Mouse (Mus musculus): ENCODE results near the gene Coro7.
"Not testable (repeated sequence)": the region's sequence is repeated elsewhere in the genome, so short reads cannot be mapped to it uniquely, and the experiment has no call there.

Coro7 gene

GRCm38 (mm10) chr16:4679121-4680018, at the start of gene Coro7:
TSS of gene Coro7 (minus strand) at chr16:4679777.
- DNase-seq (ENCODE audit: low spot score): peak; percentile 90

- no peak for DNase-seq (ENCODE audit: low spot score)
Observed at GRCm38 (mm10) chr16:4727963-4728362, 48.4 kb upstream of the Coro7 start.

GRCm38 (mm10) chr16:4727526-4727925, 47.9 kb upstream of the Coro7 start:
- DNase-seq (ENCODE audit: low spot score): no peak

GRCm38 (mm10) chr16:4726528-4727128, 47.1 kb upstream of the Coro7 start:
- peak; percentile 32 for DNase-seq (ENCODE audit: low spot score)

DNA sequence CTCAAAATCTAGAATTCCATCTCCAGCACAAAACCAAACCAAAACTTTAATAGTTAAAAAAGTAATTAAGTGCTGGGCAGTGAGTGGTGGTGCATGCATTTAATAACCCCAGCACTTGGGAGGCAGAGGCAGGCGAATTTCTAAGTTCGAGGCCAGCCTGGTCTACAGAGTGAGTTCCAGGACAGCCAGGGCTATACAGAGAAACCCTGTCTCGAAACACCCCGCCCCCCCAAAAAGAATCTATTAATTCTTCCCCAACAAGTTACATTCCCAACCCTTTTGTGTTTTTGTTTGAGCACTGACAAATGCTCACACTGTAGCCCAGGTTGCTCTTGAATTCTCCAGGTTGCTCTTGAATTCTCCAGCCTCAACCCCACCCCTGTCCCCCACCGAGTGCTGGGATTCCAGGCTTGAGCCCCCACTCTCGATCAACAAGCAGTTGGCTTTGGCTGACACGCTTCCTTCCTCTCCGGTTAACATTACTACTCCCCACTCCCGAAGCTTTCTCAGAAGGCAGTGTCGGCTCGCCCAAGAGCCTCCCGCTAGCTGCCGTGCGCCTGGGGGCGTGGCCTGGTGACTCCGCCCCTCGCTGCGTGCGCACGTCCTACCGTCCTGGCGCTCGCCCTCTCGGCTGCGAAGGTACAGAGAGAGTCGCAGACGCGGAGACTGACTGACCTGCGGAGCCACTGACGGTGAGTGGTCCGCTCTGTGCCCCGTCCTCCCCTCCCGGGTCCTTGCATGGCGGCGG, 46.4 kb upstream of the Coro7 start, which contains the start of gene Hmox2:
Hmox2 (plus strand) TSS at position 582 of the 748 bp plus-strand sequence.
- DNase-seq (ENCODE audit: low spot score): peak; percentile 95

DNA sequence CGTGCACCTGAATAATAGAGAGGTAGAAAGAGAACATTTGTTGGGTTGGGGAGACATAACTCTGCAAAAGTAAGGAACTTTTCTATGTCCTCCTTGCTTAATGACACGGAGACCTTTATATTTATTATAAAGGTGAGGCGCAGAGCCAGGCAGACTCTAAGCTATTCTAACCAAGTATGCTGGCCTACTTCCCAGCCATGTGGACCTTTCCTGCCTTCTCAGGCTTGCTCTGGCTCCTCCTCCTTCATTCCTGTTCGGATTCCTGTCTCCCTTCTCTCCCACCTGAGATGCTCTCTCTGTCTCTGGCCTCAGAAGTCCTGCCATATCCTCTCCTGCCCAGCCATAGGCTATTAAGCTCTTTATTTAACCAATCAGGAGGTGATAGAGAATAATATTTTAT, 45.7 kb upstream of the Coro7 start:
- DNase-seq (ENCODE audit: low spot score): no peak

- no peak for DNase-seq (ENCODE audit: low spot score)
Observed at GRCm38 (mm10) chr16:4722915-4723209, 43.3 kb upstream of the Coro7 start.

GRCm38 (mm10) chr16:4722128-4722914, 42.7 kb upstream of the Coro7 start:
- no peak for DNase-seq (ENCODE audit: low spot score)

- DNase-seq (ENCODE audit: low spot score): peak; percentile 51
Observed at GRCm38 (mm10) chr16:4718753-4719518, 39.4 kb upstream of the Coro7 start, which contains the start of gene Nmral1. TSS of gene Nmral1 (minus strand) at chr16:4719356.

GRCm38 (mm10) chr16:4717866-4718265, 38.3 kb upstream of the Coro7 start:
- no peak for DNase-seq (ENCODE audit: low spot score)

GRCm38 (mm10) chr16:4713861-4714710, 34.5 kb upstream of the Coro7 start:
- DNase-seq (ENCODE audit: low spot score): no peak

DNA sequence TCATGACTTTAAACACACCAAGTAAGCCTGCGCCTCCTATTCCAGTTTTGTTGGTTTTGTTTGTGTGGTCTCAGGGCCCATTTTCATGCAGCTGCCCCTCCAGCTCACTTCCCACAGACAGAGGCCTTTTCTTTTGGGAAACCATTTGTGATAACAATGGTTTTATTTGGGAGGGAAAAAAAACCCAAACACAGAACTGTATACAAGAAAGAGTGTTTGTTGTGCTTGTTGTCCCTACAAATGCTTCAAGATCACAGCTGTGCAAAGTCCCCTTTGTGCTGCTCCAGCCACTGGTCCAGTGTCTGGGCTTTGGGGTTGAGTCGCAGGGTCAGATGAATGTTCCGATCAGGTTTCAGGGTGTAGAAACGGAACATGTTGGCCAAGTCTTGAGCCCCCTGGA, 31.6 kb upstream of the Coro7 start:
- DNase-seq (ENCODE audit: low spot score): no peak

- DNase-seq (ENCODE audit: low spot score): no peak
Observed at GRCm38 (mm10) chr16:4705541-4705940, 26.0 kb upstream of the Coro7 start.

GRCm38 (mm10) chr16:4702646-4703045, 23.1 kb upstream of the Coro7 start:
- no peak for DNase-seq (ENCODE audit: low spot score)

DNA sequence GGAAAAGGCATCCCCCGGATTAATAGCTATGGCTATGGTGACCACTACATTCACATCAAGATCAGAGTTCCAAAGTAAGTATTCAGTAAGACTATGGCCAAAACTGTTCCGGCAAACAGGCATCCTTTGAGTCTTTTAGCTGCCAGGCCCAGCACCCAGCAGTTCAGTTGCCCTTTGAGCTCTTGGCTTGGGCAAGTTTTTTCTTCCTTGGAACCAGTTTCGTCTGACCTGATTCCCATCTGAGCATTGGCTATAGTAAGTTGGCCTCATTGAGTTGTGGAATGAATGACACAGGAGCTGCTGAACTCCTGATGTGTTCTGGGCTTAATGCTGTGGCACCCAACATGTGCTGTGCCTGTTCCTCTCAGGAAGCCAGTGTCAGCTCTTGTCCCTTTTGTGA, 21.6 kb upstream of the Coro7 start:
- DNase-seq (ENCODE audit: low spot score): no peak

- DNase-seq (ENCODE audit: low spot score): not testable (repeated sequence)
Observed at GRCm38 (mm10) chr16:4689371-4689770, 9.8 kb upstream of the Coro7 start.

- DNase-seq (ENCODE audit: low spot score): no peak
Observed at GRCm38 (mm10) chr16:4684457-4684791, 4.8 kb upstream of the Coro7 start.

- peak; percentile 97 for DNase-seq (ENCODE audit: low spot score)
Observed at GRCm38 (mm10) chr16:4683581-4684456, 4.2 kb upstream of the Coro7 start.

DNA sequence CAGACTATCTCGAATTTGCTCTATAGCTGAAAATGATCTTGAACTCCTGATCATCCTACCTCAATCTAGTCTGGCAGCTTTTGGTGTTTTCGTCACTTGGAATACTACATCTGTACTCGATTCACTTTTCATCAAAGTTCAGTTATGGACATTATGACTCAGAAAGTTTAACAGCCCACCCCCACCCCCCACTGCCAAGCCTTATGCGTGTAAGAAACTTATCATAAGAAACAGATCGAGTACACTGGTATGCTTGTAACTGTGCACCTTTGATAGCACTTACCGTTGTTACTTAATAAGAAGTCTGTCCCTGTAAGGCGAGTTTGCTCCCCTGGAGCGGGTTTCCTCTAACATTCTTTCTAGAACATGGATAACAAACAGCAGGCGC, 3.6 kb upstream of the Coro7 start:
- DNase-seq (ENCODE audit: low spot score): no peak

Data from urinary bladder, postnatal 14 days (tissue).